Mouse (Mus musculus) left cerebral cortex, adult 18-20 months (tissue): Measurements from ENCODE around the gene Ppcs. TPM values are rescaled to one million over a fixed set of nuclear protein-coding genes. Genes with fewer than 3 reads are reported as not detected.

Experiments used
- DNase-seq, 2 experiments: peaks; one replicate each; pipeline ENCODE4 v3.0.0; 2021 to 2022; ENCODE audit warnings: low spot score in 2 of 2, mixed read lengths in 1 of 2
- long read RNA-seq, 2 experiments: library from polyadenylated mRNA; stranded (forward); transcript quantifications; one replicate each; pipeline ENCODE4 v2.0.0; 2021
- total RNA-seq, 2 experiments: library from RNA; stranded (reverse); gene quantifications; 2 replicates each; pipeline ENCODE4 v1.2.3; 2021

The Ppcs gene
- 1 to 10 TPM; 5.5 to 6.1 TPM for total RNA-seq
- long read RNA-seq, experiment 1, transcript Ppcs-201 (3 exons, 1,443 nt) = major isoform, 15 of 16 reads
- long read RNA-seq, experiment 1, partial matches to known transcripts = 0 of 16 reads
- long read RNA-seq, experiment 1, other reads (novel, unspliced or antisense) = 1 of 16 reads
- long read RNA-seq, experiment 2, transcript Ppcs-201 (3 exons, 1,443 nt) = major isoform, 5 of 10 reads
- long read RNA-seq, experiment 2, partial matches to known transcripts = 0 of 10 reads
- long read RNA-seq, experiment 2, other reads (novel, unspliced or antisense) = 5 of 10 reads

GRCm38 (mm10) chr4:119422294-119422964 is at the start of gene Ppcs, which contains the start of gene Zmynd12:
TSS of gene Ppcs (minus strand) at chr4:119422420.
TSS of gene Zmynd12 (plus strand) at chr4:119422814.
- DNase-seq = peak; percentile 85 to 90

- DNase-seq = no peak
Observed at GRCm38 (mm10) chr4:119467720-119468380, 45.6 kb upstream of the Ppcs start.

- DNase-seq = no peak
Observed at GRCm38 (mm10) chr4:119465841-119466240, 43.6 kb upstream of the Ppcs start.

GRCm38 (mm10) chr4:119463756-119464419 is 41.7 kb upstream of the Ppcs start:
- no peak for DNase-seq

GRCm38 (mm10) chr4:119462858-119463755 is 40.9 kb upstream of the Ppcs start:
- DNase-seq = peak in 1 of 2 experiments; percentile 13

- no peak for DNase-seq
Observed at GRCm38 (mm10) chr4:119462457-119462856, 40.2 kb upstream of the Ppcs start.

- DNase-seq = peak; percentile 71 to 86
Observed at GRCm38 (mm10) chr4:119460728-119461141, 38.5 kb upstream of the Ppcs start.

- peak in 1 of 2 experiments; percentile 20 for DNase-seq
Observed at GRCm38 (mm10) chr4:119460296-119460695, 38.1 kb upstream of the Ppcs start.

- no peak for DNase-seq
Observed at GRCm38 (mm10) chr4:119453533-119453932, 31.3 kb upstream of the Ppcs start.

- no peak for DNase-seq
Observed at GRCm38 (mm10) chr4:119453128-119453527, 30.9 kb upstream of the Ppcs start.

GRCm38 (mm10) chr4:119450436-119450835 is 28.2 kb upstream of the Ppcs start:
- DNase-seq = no peak

GRCm38 (mm10) chr4:119447786-119448185 is 25.6 kb upstream of the Ppcs start:
- DNase-seq = no peak

GRCm38 (mm10) chr4:119447261-119447660 is 25.0 kb upstream of the Ppcs start:
- no peak for DNase-seq

GRCm38 (mm10) chr4:119442539-119442938 is 20.3 kb upstream of the Ppcs start:
- DNase-seq = no peak

- DNase-seq = no peak
Observed at GRCm38 (mm10) chr4:119441836-119442235, 19.6 kb upstream of the Ppcs start.

GRCm38 (mm10) chr4:119437936-119438335 is 15.7 kb upstream of the Ppcs start:
- no peak for DNase-seq

GRCm38 (mm10) chr4:119430678-119431077 is 8.5 kb upstream of the Ppcs start:
- peak; percentile 42 to 60 for DNase-seq

- no peak for DNase-seq
Observed at GRCm38 (mm10) chr4:119427680-119428079, 5.5 kb upstream of the Ppcs start.

- DNase-seq = no peak
Observed at GRCm38 (mm10) chr4:119425601-119426000, 3.4 kb upstream of the Ppcs start.

GRCm38 (mm10) chr4:119425077-119425476 is 2.9 kb upstream of the Ppcs start:
- DNase-seq = no peak
